Mouse (Mus musculus): ENCODE data around the gene Pacsin3. TPM values are rescaled to one million over a fixed set of nuclear protein-coding genes. Genes with fewer than 3 reads are reported as not detected.

Pacsin3 gene
- polyA plus RNA-seq, 1 experiment from 2014 or later, result 47.4 TPM

- peak within 1 kb of the TSS; percentile 86 for H3K4me2 ChIP-seq (replicated peaks)
- H3K9me3 ChIP-seq, result no peaks in the 10 kb centered on the region
- H3K4me3 ChIP-seq, result peak within 1 kb of the TSS; percentile 85
- H3K27ac ChIP-seq, result peak within 1 kb of the TSS; percentile 87
- H3K36me3 ChIP-seq, result peaks cover 77% of the 10 kb centered on the region
- H3K27me3 ChIP-seq, result no peaks in the 10 kb centered on the region
- ATAC-seq (ENCODE audit: low FRiP score, low read depth), result peak; percentile 99
- 1% methylated on average over 72 of the region's 72 CpGs for WGBS
- H3K9ac ChIP-seq, result peak within 1 kb of the TSS; percentile 93
- H3K4me1 ChIP-seq, result peaks cover 20% of the 10 kb centered on the region
These were observed 9.2 kb downstream of the Pacsin3 start, which contains the start of gene Arfgap2 for GRCm38 (mm10) chr2:91264711-91265681. TSS of gene Arfgap2 (plus strand) at chr2:91264974.

GRCm38 (mm10) chr2:91268042-91268441 lies 12.3 kb downstream of the Pacsin3 start:
- Histone ChIP-seq H3K27ac (no peak overlapping the region), H3K9ac (no peak overlapping the region), H3K4me3 (no peak overlapping the region), H3K4me2 (replicated peaks) (no peak overlapping the region), H3K4me1 (peaks cover 20% of the 10 kb centered on the region), H3K27me3 (no peaks in the 10 kb centered on the region), H3K36me3 (peaks cover 79% of the 10 kb centered on the region), H3K9me3 (no peaks in the 10 kb centered on the region)
- ATAC-seq (ENCODE audit: low FRiP score, low read depth), result no peak
- WGBS, result 91% methylated on average over 3 of the region's 3 CpGs

- Histone ChIP-seq H3K4me3 (no peak overlapping the region), H3K4me1 (peaks cover 20% of the 10 kb centered on the region), H3K36me3 (peaks cover 79% of the 10 kb centered on the region), H3K27ac (no peak overlapping the region), H3K9me3 (no peaks in the 10 kb centered on the region), H3K4me2 (replicated peaks) (no peak overlapping the region), H3K27me3 (no peaks in the 10 kb centered on the region), H3K9ac (no peak overlapping the region)
- WGBS, result 80% methylated on average over 2 of the region's 2 CpGs
- ATAC-seq (ENCODE audit: low FRiP score, low read depth), result no peak
These were observed 13.0 kb downstream of the Pacsin3 start for GRCm38 (mm10) chr2:91268706-91269105.

GRCm38 (mm10) chr2:91269687-91270133 lies 14.0 kb downstream of the Pacsin3 start:
- Histone ChIP-seq H3K27me3 (no peaks in the 10 kb centered on the region), H3K9me3 (no peaks in the 10 kb centered on the region), H3K4me2 (replicated peaks) (no peak overlapping the region), H3K36me3 (peaks cover 82% of the 10 kb centered on the region), H3K27ac (no peak overlapping the region), H3K9ac (no peak overlapping the region), H3K4me3 (no peak overlapping the region), H3K4me1 (peaks cover 10% of the 10 kb centered on the region)
- ATAC-seq (ENCODE audit: low FRiP score, low read depth), result no peak
- WGBS, result 92% methylated on average over 8 of the region's 8 CpGs

GRCm38 (mm10) chr2:91278749-91279371 lies 23.1 kb downstream of the Pacsin3 start:
- WGBS, result 36% methylated on average over 10 of the region's 10 CpGs
- Histone ChIP-seq H3K4me3 (no peak overlapping the region), H3K27me3 (no peaks in the 10 kb centered on the region), H3K4me2 (replicated peaks) (no peak overlapping the region), H3K36me3 (peaks cover 39% of the 10 kb centered on the region), H3K4me1 (peaks cover 28% of the 10 kb centered on the region), H3K27ac (no peak overlapping the region), H3K9me3 (no peaks in the 10 kb centered on the region), H3K9ac (no peak overlapping the region)
- 0 out of 2 replicates have a peak, but pooled peaks have one; percentile 48 for ATAC-seq (ENCODE audit: low FRiP score, low read depth)

- WGBS, result 40% methylated on average over 2 of the region's 2 CpGs
- ATAC-seq (ENCODE audit: low FRiP score, low read depth), result no peak
These were observed 23.6 kb downstream of the Pacsin3 start for GRCm38 (mm10) chr2:91279372-91279755.

GRCm38 (mm10) chr2:91281366-91281765 lies 25.6 kb downstream of the Pacsin3 start:
- Histone ChIP-seq H3K4me3 (no peak overlapping the region), H3K9ac (no peak overlapping the region), H3K36me3 (peaks cover 14% of the 10 kb centered on the region), H3K4me1 (peaks cover 44% of the 10 kb centered on the region), H3K27ac (0 out of 2 replicates have a peak overlapping the region, but pooled peaks have one; percentile 48), H3K27me3 (no peaks in the 10 kb centered on the region), H3K9me3 (no peaks in the 10 kb centered on the region), H3K4me2 (replicated peaks) (no peak overlapping the region)
- no peak for ATAC-seq (ENCODE audit: low FRiP score, low read depth)
- 44% methylated on average over 5 of the region's 5 CpGs for WGBS

More at GRCm38 (mm10) chr2:91279372-91279755, 23.6 kb downstream of the Pacsin3 start:
- no peaks in the 10 kb centered on the region for H3K27me3 ChIP-seq
- no peak overlapping the region for H3K9ac ChIP-seq
- no peak overlapping the region for H3K27ac ChIP-seq
- peaks cover 34% of the 10 kb centered on the region for H3K36me3 ChIP-seq
- H3K4me3 ChIP-seq, result no peak overlapping the region
- H3K4me2 ChIP-seq (replicated peaks), result no peak overlapping the region
- peaks cover 33% of the 10 kb centered on the region for H3K4me1 ChIP-seq
- H3K9me3 ChIP-seq, result no peaks in the 10 kb centered on the region

GRCm38 (mm10) chr2:91283972-91284371 lies 28.2 kb downstream of the Pacsin3 start:
- peaks cover 6% of the 10 kb centered on the region; the same call in 1 of the 2 replicates for H3K36me3 ChIP-seq
- WGBS, result 58% methylated on average over 3 of the region's 3 CpGs
- no peak for ATAC-seq (ENCODE audit: low FRiP score, low read depth)
- H3K4me1 ChIP-seq, result peaks cover 43% of the 10 kb centered on the region
- peak overlapping the region; percentile 43; the same call in 1 of the 2 replicates for H3K9ac ChIP-seq
- peak overlapping the region; percentile 79 for H3K27ac ChIP-seq
- H3K4me2 ChIP-seq (replicated peaks), result peak overlapping the region; percentile 3; the same call in 1 of the 2 replicates
- no peaks in the 10 kb centered on the region for H3K9me3 ChIP-seq
- H3K27me3 ChIP-seq, result no peaks in the 10 kb centered on the region
- no peak overlapping the region for H3K4me3 ChIP-seq

- no peak for ATAC-seq (ENCODE audit: low FRiP score, low read depth)
- Histone ChIP-seq H3K4me3 (no peak overlapping the region), H3K4me2 (replicated peaks) (peak overlapping the region; percentile 3; the same call in 1 of the 2 replicates), H3K9ac (peak overlapping the region; percentile 43; the same call in 1 of the 2 replicates), H3K27ac (peak overlapping the region; percentile 79), H3K27me3 (no peaks in the 10 kb centered on the region), H3K4me1 (peaks cover 41% of the 10 kb centered on the region), H3K36me3 (peaks cover 6% of the 10 kb centered on the region; the same call in 1 of the 2 replicates), H3K9me3 (no peaks in the 10 kb centered on the region)
- 39% methylated on average over 13 of the region's 13 CpGs for WGBS
These were observed 28.8 kb downstream of the Pacsin3 start for GRCm38 (mm10) chr2:91284375-91285199.

GRCm38 (mm10) chr2:91285885-91286505 lies 30.2 kb downstream of the Pacsin3 start:
- Histone ChIP-seq H3K4me1 (peaks cover 43% of the 10 kb centered on the region), H3K4me3 (no peak overlapping the region), H3K9ac (no peak overlapping the region), H3K27ac (no peak overlapping the region), H3K4me2 (replicated peaks) (no peak overlapping the region), H3K9me3 (no peaks in the 10 kb centered on the region), H3K27me3 (no peaks in the 10 kb centered on the region), H3K36me3 (peaks cover 6% of the 10 kb centered on the region; the same call in 1 of the 2 replicates)
- peak; percentile 30; the same call in 1 of the 2 replicates for ATAC-seq (ENCODE audit: low FRiP score, low read depth)
- 15% methylated on average over 7 of the region's 7 CpGs for WGBS

- 62% methylated on average over 6 of the region's 6 CpGs for WGBS
- 0 out of 2 replicates have a peak, but pooled peaks cover 6% of the 10 kb centered on the region for H3K36me3 ChIP-seq
- no peak overlapping the region for H3K4me3 ChIP-seq
- peaks cover 37% of the 10 kb centered on the region for H3K4me1 ChIP-seq
- H3K9me3 ChIP-seq, result no peaks in the 10 kb centered on the region
- no peak for ATAC-seq (ENCODE audit: low FRiP score, low read depth)
- no peak overlapping the region for H3K4me2 ChIP-seq (replicated peaks)
- no peak overlapping the region for H3K27ac ChIP-seq
- H3K9ac ChIP-seq, result no peak overlapping the region
- H3K27me3 ChIP-seq, result no peaks in the 10 kb centered on the region
These were observed 31.8 kb downstream of the Pacsin3 start for GRCm38 (mm10) chr2:91287563-91287962.
